Comparison of ENCODE assay signal across 27 mouse cellular contexts in genomic region chr3:122603229-122603628, GRCm38 (mm10). TPM values are rescaled to one million over a fixed set of nuclear protein-coding genes. Genes with fewer than 3 reads are reported as not detected.
DNase-seq lines count a peak whose midpoint lies in the region; ATAC-seq and TF ChIP-seq lines count a peak whose summit lies in the region.
"Had no signal": no experiment of that assay in that cellular context is flagged by ENCODE, and none has a peak within 500 bp of the region (broad histone marks: within the 10 kb centered on the region; RNA-seq: fewer than 3 reads in every experiment).

No protein-coding gene starts in this region.

- WGBS in stomach, postnatal 0 days = 57% methylated on average over 4 of the region's 4 CpGs

- no peak overlapping the region for H3K27ac ChIP-seq in ES-E14 (ENCODE audit: insufficient read depth, low read depth, low read length, poor library complexity, severe bottlenecking)
- no peak overlapping the region for H3K27ac ChIP-seq in stomach, postnatal 0 days (replicated peaks)
- H3K27ac ChIP-seq: forebrain, embryonic 13.5 days; heart, embryonic 10.5 days; heart, embryonic 15.5 days; hindbrain, embryonic 13.5 days; left cerebral cortex, adult 2 months; limb, embryonic 12.5 days; liver, embryonic 12.5 days had no signal

- no peak for TF ChIP-seq CTCF in stomach, postnatal 0 days (IDR thresholded peaks at IDR 0.05; ENCODE audit: low read depth)

- in situ Hi-C loops in ES-E14 (cut with MboI; ENCODE audit: low sequenced_read_pairs in 2 of 2, unreplicated experiment in 2 of 2) = no loop called here

- no peak overlapping the region for H3K4me2 ChIP-seq in stomach, postnatal 0 days (replicated peaks; ENCODE audit: low read depth)
- H3K4me2 ChIP-seq: forebrain, embryonic 13.5 days; heart, embryonic 15.5 days; hindbrain, embryonic 13.5 days; limb, embryonic 12.5 days; liver, embryonic 12.5 days had no signal

- peaks cover 4% of the 10 kb centered on the region; the same call in 1 of the 2 replicates for H3K36me3 ChIP-seq in ES-E14 (ENCODE audit: control insufficient read depth, insufficient read depth, low read length, poor library complexity, severe bottlenecking)
- no peaks in the 10 kb centered on the region for H3K36me3 ChIP-seq in stomach, postnatal 0 days (ENCODE audit: control insufficient read depth, insufficient read depth, low read length)
- H3K36me3 ChIP-seq: G1E; heart, embryonic 15.5 days; liver, embryonic 12.5 days had no signal

- peaks cover 0 to 8% of the 10 kb centered on the region in 2 experiments; a peak in 2 of 4 replicates for H3K4me1 ChIP-seq in ES-E14 (ENCODE audit: control insufficient read depth in 2 of 2, insufficient read depth in 2 of 2, low read length in 2 of 2, poor library complexity in 1 of 2)
- H3K4me1 ChIP-seq in stomach, postnatal 0 days (replicated peaks; ENCODE audit: control insufficient read depth, insufficient read depth) = no peaks in the 10 kb centered on the region

- ATAC-seq in stomach, postnatal 0 days (ENCODE audit: low FRiP score, low TSS enrichment) = 0 out of 2 replicates have a peak, but pooled peaks have one; percentile 26
- ATAC-seq: forebrain, embryonic 13.5 days; liver, embryonic 12.5 days had no signal

- no peaks in the 10 kb centered on the region for H3K27me3 ChIP-seq in stomach, postnatal 0 days (ENCODE audit: control insufficient read depth, insufficient read depth, low read length)
- H3K27me3 ChIP-seq: CH12.LX; forebrain, embryonic 13.5 days; heart, embryonic 15.5 days; hindbrain, embryonic 13.5 days; limb, embryonic 12.5 days; liver, embryonic 12.5 days had no signal

- no peak overlapping the region for H3K4me3 ChIP-seq in ES-E14 (ENCODE audit: insufficient read depth in 1 of 2, low read depth in 1 of 2, low read length in 2 of 2, poor library complexity in 1 of 2, severe bottlenecking in 1 of 2)
- H3K4me3 ChIP-seq in stomach, postnatal 0 days (ENCODE audit: low read depth, low read length) = no peak overlapping the region
- H3K4me3 ChIP-seq: forebrain, embryonic 13.5 days; heart, embryonic 10.5 days; heart, embryonic 15.5 days; hindbrain, embryonic 13.5 days; left cerebral cortex, adult 2 months; limb, embryonic 12.5 days; liver, embryonic 12.5 days had no signal

- no peak for TF ChIP-seq EP300 in stomach, postnatal 0 days (optimal IDR thresholded peaks at IDR 0.05)

- no peak overlapping the region for H3K9ac ChIP-seq in ES-E14 (ENCODE audit: insufficient read depth, low read depth, low read length, poor library complexity, severe bottlenecking)
- H3K9ac ChIP-seq in stomach, postnatal 0 days (ENCODE audit: low read length) = no peak overlapping the region
- H3K9ac ChIP-seq: forebrain, embryonic 13.5 days; heart, embryonic 15.5 days; hindbrain, embryonic 13.5 days; limb, embryonic 12.5 days; liver, embryonic 12.5 days had no signal

- H3K9me3 ChIP-seq in ES-E14 (ENCODE audit: control insufficient read depth, insufficient read depth, low read depth, low read length) = no peaks in the 10 kb centered on the region
- H3K9me3 ChIP-seq in stomach, postnatal 0 days (ENCODE audit: control insufficient read depth, low read length) = no peaks in the 10 kb centered on the region
- H3K9me3 ChIP-seq: forebrain, embryonic 13.5 days; G1E; heart, embryonic 10.5 days; heart, embryonic 15.5 days; hindbrain, embryonic 13.5 days; limb, embryonic 12.5 days; liver, embryonic 12.5 days had no signal

- DNase-seq in adrenal gland, postnatal 10 days = peak; percentile 13
- DNase-seq in adrenal gland, adult 8-10 months = no peak
- DNase-seq in kidney, postnatal 25 days = peak; percentile 27 to 43
- DNase-seq in kidney, postnatal 10 days = no peak
- no peak for DNase-seq in ES-E14 (ENCODE audit: low read depth, low spot score)
- DNase-seq in stomach, postnatal 0 days (ENCODE audit: low spot score) = no peak
- DNase-seq in layer of hippocampus, postnatal 14 days (ENCODE audit: low spot score in 2 of 2) = no peak
- DNase-seq: B cell, adult 2 months; cerebellum, adult 11 months; cerebellum, adult 9-10 months; cerebellum, postnatal 36 days; gastrocnemius, postnatal 14 days; heart, postnatal 36 days; layer of hippocampus, adult 9-11 months; lung, adult 18-20 months; lung, postnatal 10 days; midbrain, embryonic 14.5 days; thymus, postnatal 4 days had no signal

TF ChIP-seq in ES-E14, 5 proteins besides CTCF, POLR2A, EP300 and RAD21:
- TF ChIP-seq MAFK (IDR thresholded peaks at IDR 0.05; ENCODE audit: insufficient read depth, low read depth, low read length) (peak; percentile 86), CHD2 (IDR thresholded peaks at IDR 0.05; ENCODE audit: low read depth, low read length) (no peak)

RNA-seq across cellular contexts. Expression of gene Fnbp1l, which starts 16.3 kb away (rescaled TPM):
- total RNA-seq in adrenal gland, postnatal 10 days (2021) = 10 to 100 TPM; 26.4 to 29.3 TPM
- total RNA-seq in adrenal gland, adult 8-10 months (2022) = 10 to 100 TPM; 14.5 to 32.5 (median 22.5) TPM
- 21.2 and 25.5 TPM in 2 replicates for total RNA-seq in ES-E14 (2012; rRNA removed)
- 20.0 and 20.8 TPM in 2 replicates for polyA plus RNA-seq in stomach, postnatal 0 days (2015; fragmentation: Nextera tagmentation; extraction: Ambion mirVana)
- total RNA-seq in layer of hippocampus, postnatal 14 days (2021) = 10 to 100 TPM; 60.0 to 60.1 TPM
- polyA plus RNA-seq: G1E had no signal

Comparison
In these comparisons a context has a peak if more than half of its experiments do, and no peak if none do; other contexts are left out.
1. DNase-seq: peak in adrenal gland, postnatal 10 days (single experiment) and kidney, postnatal 25 days (2 of 2); none in adrenal gland, adult 8-10 months (single experiment), kidney, postnatal 10 days (single experiment), ES-E14 (single experiment), stomach, postnatal 0 days (single experiment) and layer of hippocampus, postnatal 14 days (0 of 2).